8 mouse cellular contexts compared by ENCODE assay signal in the genomic region with DNA sequence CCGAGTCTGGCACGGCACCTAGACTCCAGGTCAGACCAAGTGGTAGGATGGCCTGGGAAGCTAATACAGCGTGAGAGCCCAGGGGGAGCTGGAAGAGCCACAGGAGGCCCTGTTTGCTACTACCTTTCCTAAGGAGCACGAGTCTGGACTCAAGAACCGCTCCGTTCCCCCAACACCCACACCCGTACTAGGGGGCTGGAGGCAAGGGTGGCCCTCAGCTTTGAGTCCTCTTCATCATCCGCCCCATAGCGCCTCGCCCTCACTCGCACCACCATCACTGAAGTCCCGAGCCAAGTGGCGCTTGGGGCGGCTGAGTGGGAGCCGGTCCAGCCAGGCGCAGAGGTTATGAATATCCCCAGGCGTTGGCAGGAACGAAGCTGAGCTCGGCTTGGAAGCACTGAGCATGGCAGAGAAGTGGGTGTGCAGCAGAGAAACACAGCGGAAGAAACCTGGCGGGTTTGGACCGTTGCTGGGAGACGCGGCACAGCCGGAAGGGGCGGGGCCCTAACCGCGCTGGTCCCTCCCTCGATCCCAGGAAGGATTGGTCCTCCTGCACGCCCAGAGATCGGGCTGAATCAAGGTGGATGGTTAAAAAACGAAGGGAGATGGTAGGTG. TPM values are rescaled to one million over a fixed set of nuclear protein-coding genes. Genes with fewer than 3 reads are reported as not detected.
DNase-seq lines count a peak whose midpoint lies in the region; ATAC-seq lines count a peak whose summit lies in the region.

6430531B16Rik (minus strand) TSS at position 478 of the 615 bp plus-strand sequence.

- H3K27ac ChIP-seq in macrophage, result peak within 1 kb of the TSS; percentile 99

- H3K4me3 ChIP-seq in macrophage (ENCODE audit: inconsistent target), result no peak within 1 kb of the TSS

- peak; percentile 93 for ATAC-seq in inflammation-experienced regulatory T-cells, adult 6 months

- peaks cover 17% of the 10 kb centered on the region for H3K79me2 ChIP-seq in macrophage (ENCODE audit: inconsistent target)

- peak; percentile 91 for DNase-seq in adrenal gland, adult 2 months
- peak; percentile 52 for DNase-seq in embryo, embryonic 11.5 days (ENCODE audit: low read depth, low spot score)
- DNase-seq in gastrocnemius, postnatal 25 days, result peak; percentile 77
- DNase-seq in left cerebral cortex, adult 8-10 months (ENCODE audit: low spot score in 2 of 2), result peak; percentile 81 to 92
- peak; percentile 94 for DNase-seq in right cerebral cortex, adult 18-20 months
- DNase-seq in urinary bladder, adult 18-20 months (ENCODE audit: low spot score in 2 of 2), result peak; percentile 73 to 81

- WGBS in macrophage (ENCODE audit: missing documents), result 26% methylated on average over 32 of the region's 32 CpGs

- H3K36me3 ChIP-seq in macrophage (ENCODE audit: inconsistent target), result peaks cover 18% of the 10 kb centered on the region

RNA-seq across cellular contexts. Expression of gene 6430531B16Rik, which starts in this region (rescaled TPM):
- not detected for total RNA-seq in adrenal gland, adult 2 months (2021)
- polyA plus RNA-seq in adrenal gland, adult 2 months (2012; rRNA removed), result 0.19 and 0.80 TPM in 2 replicates
- not detected for total RNA-seq in gastrocnemius, postnatal 25 days (2021)
- 1 to 10 TPM in 2 of 3 experiments, under 1 TPM in 1; 0.66 to 1.5 (median 1.0) TPM for polyA plus RNA-seq in inflammation-experienced regulatory T-cells, adult 6 months (2017; shearing (Covaris generic))
- 1 to 10 TPM; 1.1 to 1.7 (median 1.2) TPM for total RNA-seq in left cerebral cortex, adult 8-10 months (2022)
- total RNA-seq in macrophage (2018; cell fraction: chromatin; rRNA removed), result 1 to 10 TPM in 17 of 26 experiments, under 1 TPM in 5, not detected in 4; 0.52 to 9.6 (median 1.7) TPM
- total RNA-seq in macrophage (2018; cell fraction: cytosol; rRNA removed), result under 1 TPM in 17 of 26 experiments, not detected in 9; 0.05 to 0.35 (median 0.20) TPM
- total RNA-seq in macrophage (2018; cell fraction: nucleus; rRNA removed), result 10 to 100 TPM in 1 of 26 experiments, 1 to 10 TPM in 6, under 1 TPM in 11, not detected in 8; 0.29 to 10.1 (median 0.83) TPM
- polyA plus RNA-seq in macrophage (2018), result 0.23 to 0.38 TPM in 2 of 3 replicates, not detected in the other

Comparison
In these comparisons a context has a peak if more than half of its experiments do, and no peak if none do; other contexts are left out.
1. Peak in DNase-seq in adrenal gland, adult 2 months; RNA of the gene not detected or under 1 TPM.
2. Peak in DNase-seq in gastrocnemius, postnatal 25 days; RNA of the gene not detected or under 1 TPM.